Mouse (Mus musculus) lung, embryonic 15.5 days (tissue): ENCODE results near the gene Gm10972. TPM values are rescaled to one million over a fixed set of nuclear protein-coding genes. Genes with fewer than 3 reads are reported as not detected.
"Not testable (repeated sequence)": the region's sequence is repeated elsewhere in the genome, so short reads cannot be mapped to it uniquely, and the experiment has no call there.

Experiments used
- ATAC-seq: fragments of 200-750 bp; cut with Nextera tagmentation; 2 replicates; pipeline ENCODE4 v1.8.0; 2017; ENCODE audit warnings: moderate number of reproducible peaks, borderline replicate concordance; ENCODE audit not compliant: low FRiP score, low TSS enrichment; ENCODE audit errors: extremely low read depth
- H3K27ac ChIP-seq: fragments of 300-500 bp; sonication (generic); 2 replicates; pipeline ENCODE4 v1.5.1; 2015; ENCODE audit warnings: moderate library complexity, mild to moderate bottlenecking, inconsistent platforms
- H3K27me3 ChIP-seq: fragments of 300-500 bp; sonication (generic); 2 replicates; pipeline ENCODE4 v1.6.1; 2015; ENCODE audit warnings: inconsistent platforms
- H3K36me3 ChIP-seq: fragments of 300-500 bp; sonication (generic); 2 replicates; pipeline ENCODE4 v1.6.1; 2015; ENCODE audit warnings: inconsistent platforms
- H3K4me1 ChIP-seq: fragments of 300-500 bp; sonication (generic); 2 replicates; pipeline ENCODE4 v1.6.1; 2015; ENCODE audit warnings: inconsistent platforms
- H3K4me2 ChIP-seq: fragments of 300-500 bp; sonication (generic); 2 replicates; pipeline ENCODE4 v1.6.1; 2015; ENCODE audit warnings: inconsistent platforms, mild to moderate bottlenecking, moderate library complexity
- H3K4me3 ChIP-seq: fragments of 300-500 bp; sonication (generic); 2 replicates; pipeline ENCODE4 v1.5.1; 2015; ENCODE audit warnings: mild to moderate bottlenecking, inconsistent platforms
- H3K9ac ChIP-seq: fragments of 300-500 bp; sonication (generic); 2 replicates; pipeline ENCODE4 v1.6.1; 2015; ENCODE audit warnings: inconsistent platforms
- H3K9me3 ChIP-seq: fragments of 300-500 bp; sonication (generic); 2 replicates; pipeline ENCODE4 v1.6.1; 2016; ENCODE audit warnings: inconsistent platforms
- WGBS: fragments of 180-500 bp; shearing (Covaris S2); methylation state at CpG from one replicate; pipeline ENCODE4 v1.1.7; 2015; 5-methylcytosine and 5-hydroxymethylcytosine counted together
- polyA plus RNA-seq: library from polyadenylated mRNA; unstranded; fragments of >200 nt; fragmentation: Nextera tagmentation; extraction: Ambion mirVana; gene quantifications from 2 replicates; pipeline ENCODE4 v1.2.1, GENCODE M21; 2015

The Gm10972 gene
- polyA plus RNA-seq, 1 experiment from 2014 or later: not detected

DNA sequence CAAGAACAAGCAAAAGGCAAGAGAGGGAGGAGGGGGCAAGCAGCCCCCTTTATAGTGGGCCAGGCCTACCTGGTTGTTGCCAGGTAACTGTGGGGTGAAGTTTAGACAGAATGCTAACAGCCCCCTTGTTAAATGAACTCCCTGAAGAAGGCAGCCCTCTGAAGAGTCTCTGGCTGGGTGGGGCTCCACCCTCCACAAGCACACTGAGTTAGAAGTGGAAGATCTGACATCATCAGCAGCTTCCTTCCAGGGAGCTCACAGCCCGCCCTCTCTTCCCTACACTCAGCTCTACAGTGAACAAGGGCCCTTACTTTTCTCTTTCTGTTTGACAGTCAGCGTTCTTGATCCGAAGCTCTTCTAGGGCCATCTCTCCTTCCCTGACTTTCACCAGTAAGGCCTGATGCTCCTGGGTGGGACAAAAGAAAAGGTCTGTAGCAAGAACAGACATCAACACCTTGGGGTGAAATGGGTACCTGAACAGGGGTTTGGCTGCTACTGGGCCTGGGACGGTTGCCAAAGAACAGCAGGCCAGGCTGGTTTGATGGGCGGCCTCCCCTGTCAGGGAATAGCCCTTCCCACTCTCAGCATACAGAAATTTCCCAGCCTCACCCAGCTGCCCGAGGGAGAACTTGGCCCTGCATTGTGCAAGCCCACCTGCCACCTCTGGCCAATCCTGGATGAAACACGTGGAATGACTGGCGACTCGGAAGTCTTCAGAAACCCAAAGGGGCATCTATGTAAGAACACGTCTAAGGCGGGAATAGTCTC, 21.0 kb upstream of the Gm10972 start:
- 51% methylated on average over 11 of the region's 11 CpGs for WGBS
- Histone ChIP-seq H3K4me1 (peaks cover 14% of the 10 kb centered on the region), H3K27ac (peak overlapping the region; percentile 80), H3K9ac (peak overlapping the region; percentile 10; the same call in 1 of the 2 replicates), H3K9me3 (no peaks in the 10 kb centered on the region), H3K4me2 (no peak overlapping the region; the same call in 1 of the 2 replicates), H3K27me3 (no peaks in the 10 kb centered on the region), H3K4me3 (no peak overlapping the region), H3K36me3 (no peaks in the 10 kb centered on the region)
- peak; percentile 85 for ATAC-seq

DNA sequence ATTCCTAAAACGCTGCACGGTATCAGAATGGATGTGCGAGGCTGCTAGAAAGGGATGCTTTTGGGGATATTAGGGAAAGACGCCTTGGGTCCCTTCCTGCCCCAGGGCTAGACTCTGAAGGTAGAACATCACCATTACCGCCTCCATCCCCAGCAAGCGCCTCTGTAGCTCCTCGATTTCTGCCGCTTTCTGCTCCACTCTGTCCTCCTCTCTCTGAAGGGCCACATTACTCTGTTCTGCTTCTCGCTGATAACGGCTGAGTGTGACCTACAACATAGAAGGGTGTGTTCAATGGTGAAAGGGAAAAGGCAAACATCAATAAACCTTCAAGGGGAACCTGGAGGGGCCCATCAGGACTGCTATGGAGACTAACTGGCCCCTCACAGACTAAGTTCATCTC, 20.4 kb upstream of the Gm10972 start:
- H3K4me1 ChIP-seq: peaks cover 14% of the 10 kb centered on the region
- H3K9me3 ChIP-seq: no peaks in the 10 kb centered on the region
- no peak overlapping the region for H3K4me3 ChIP-seq
- no peaks in the 10 kb centered on the region for H3K36me3 ChIP-seq
- H3K9ac ChIP-seq: no peak overlapping the region
- H3K27me3 ChIP-seq: no peaks in the 10 kb centered on the region
- no peak overlapping the region for H3K4me2 ChIP-seq
- H3K27ac ChIP-seq: peak overlapping the region; percentile 80
- no peak for ATAC-seq
- 80% methylated on average over 10 of the region's 10 CpGs for WGBS

DNA sequence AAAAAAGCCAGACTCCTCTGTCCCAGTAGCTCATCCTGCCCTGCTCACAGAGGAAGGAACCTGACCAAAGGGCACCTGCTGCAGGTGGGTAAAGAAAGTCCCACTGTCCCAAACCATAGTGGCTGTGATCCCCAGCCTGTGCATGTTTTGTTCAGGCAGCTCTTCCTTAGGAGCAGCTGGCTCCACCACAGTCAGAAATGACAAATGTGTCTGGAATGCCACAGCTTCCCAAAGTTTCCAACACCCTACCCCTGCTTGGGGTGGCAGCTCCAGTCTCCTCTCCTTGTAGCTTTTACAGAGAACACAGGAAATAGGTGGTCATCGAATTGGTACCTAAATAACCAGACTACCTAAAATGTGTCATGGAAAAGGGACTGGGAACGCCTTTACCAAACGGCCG, 18.6 kb upstream of the Gm10972 start:
- Histone ChIP-seq H3K4me2 (no peak overlapping the region), H3K9me3 (no peaks in the 10 kb centered on the region), H3K27me3 (no peaks in the 10 kb centered on the region), H3K36me3 (no peaks in the 10 kb centered on the region), H3K9ac (no peak overlapping the region), H3K4me1 (peaks cover 14% of the 10 kb centered on the region), H3K4me3 (no peak overlapping the region), H3K27ac (no peak overlapping the region)
- ATAC-seq: no peak
- WGBS: 86% methylated on average over 4 of the region's 4 CpGs

DNA sequence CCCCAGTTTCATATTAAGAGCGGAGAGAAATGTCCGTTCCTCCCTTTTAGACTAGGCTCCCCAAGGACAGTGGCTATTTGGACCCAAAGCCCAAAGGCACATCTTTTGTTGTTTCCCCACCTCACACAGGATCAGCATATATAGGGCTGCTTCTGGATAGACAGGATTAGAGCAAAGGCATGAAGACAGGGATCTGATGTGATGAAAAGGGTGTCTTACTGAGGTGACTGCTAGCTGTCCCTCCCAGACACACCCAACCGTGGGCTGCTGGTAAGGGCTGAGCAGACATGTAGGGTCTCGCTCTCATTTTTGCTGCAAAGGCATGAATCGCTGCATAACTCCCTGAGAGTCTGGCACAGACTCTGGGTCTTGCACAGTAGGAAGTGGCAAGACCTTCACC, 14.2 kb upstream of the Gm10972 start:
- H3K4me3 ChIP-seq: no peak overlapping the region
- no peaks in the 10 kb centered on the region for H3K36me3 ChIP-seq
- no peaks in the 10 kb centered on the region for H3K27me3 ChIP-seq
- no peak for ATAC-seq
- no peak overlapping the region for H3K4me2 ChIP-seq
- H3K4me1 ChIP-seq: no peaks in the 10 kb centered on the region
- WGBS: 87% methylated on average over 5 of the region's 5 CpGs
- no peak overlapping the region for H3K9ac ChIP-seq
- no peaks in the 10 kb centered on the region for H3K9me3 ChIP-seq
- H3K27ac ChIP-seq: no peak overlapping the region

DNA sequence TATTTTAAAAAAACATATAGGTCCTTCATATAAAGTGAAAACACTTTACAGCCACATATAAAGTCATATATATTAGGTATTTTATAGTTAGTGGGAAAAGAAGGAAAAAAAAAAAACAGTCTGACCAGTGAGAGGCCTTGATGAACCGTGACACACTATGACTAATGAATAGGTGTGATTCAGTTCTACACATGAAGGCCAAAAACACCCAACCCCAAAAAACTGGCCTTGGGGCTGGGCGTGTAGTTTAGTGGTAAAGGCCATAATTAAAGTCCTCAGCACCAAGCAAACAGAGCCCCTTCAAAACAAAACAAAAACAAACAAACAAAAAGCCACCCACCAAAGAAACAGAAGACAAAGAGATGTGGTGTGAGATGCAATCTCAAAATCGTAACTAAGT, 13.0 kb upstream of the Gm10972 start:
- H3K9me3 ChIP-seq: no peaks in the 10 kb centered on the region
- no peak overlapping the region for H3K4me2 ChIP-seq
- no peak overlapping the region for H3K27ac ChIP-seq
- no peaks in the 10 kb centered on the region for H3K4me1 ChIP-seq
- H3K27me3 ChIP-seq: no peaks in the 10 kb centered on the region
- ATAC-seq: no peak
- WGBS: 74% methylated on average over 3 of the region's 3 CpGs
- no peaks in the 10 kb centered on the region for H3K36me3 ChIP-seq
- no peak overlapping the region for H3K9ac ChIP-seq
- no peak overlapping the region for H3K4me3 ChIP-seq

DNA sequence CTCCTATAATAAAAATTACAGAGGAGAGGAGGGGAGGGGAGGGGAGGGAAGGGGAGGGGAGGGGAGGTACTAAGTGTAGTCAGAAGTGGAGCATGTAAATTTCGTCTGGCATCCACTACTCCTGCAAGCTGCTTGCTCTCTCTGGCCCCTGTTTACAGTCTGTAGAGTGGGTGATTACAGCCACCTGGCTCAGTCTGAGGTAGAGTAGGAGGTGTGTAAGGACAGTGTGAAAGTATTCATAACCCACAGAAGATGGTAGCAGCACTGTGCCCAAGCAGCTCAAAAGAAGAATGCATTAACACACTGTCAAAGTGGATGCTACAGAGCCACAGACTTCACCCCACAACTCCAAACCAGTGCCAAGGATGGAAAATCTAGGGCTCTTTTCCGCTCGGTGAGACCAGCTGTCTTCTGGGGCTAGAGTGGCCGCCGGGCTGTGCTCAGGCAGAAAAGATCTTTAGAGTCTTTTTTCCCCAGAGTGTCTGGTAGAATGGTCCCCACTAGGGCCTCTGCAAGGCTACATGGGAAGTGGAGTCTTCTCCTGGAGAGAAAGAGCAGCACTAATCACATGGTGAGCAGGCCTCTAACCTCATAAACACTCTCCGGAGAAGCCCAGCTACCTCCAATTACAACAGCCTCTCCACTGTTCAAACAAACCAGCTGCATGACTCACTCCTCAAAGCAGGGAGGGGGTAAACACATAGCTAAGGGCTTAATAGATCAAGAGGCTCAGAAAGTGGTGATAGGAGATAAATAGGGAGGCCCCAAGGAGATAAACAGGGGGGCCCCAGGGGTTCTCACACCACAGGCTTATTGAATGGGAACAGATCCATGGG, 6.1 kb downstream of the Gm10972 start:
- Histone ChIP-seq H3K4me2 (no peak overlapping the region; the same call in 1 of the 2 replicates), H3K9ac (no peak overlapping the region), H3K27me3 (no peaks in the 10 kb centered on the region), H3K27ac (peak overlapping the region; percentile 87), H3K4me1 (peaks cover 13% of the 10 kb centered on the region), H3K9me3 (no peaks in the 10 kb centered on the region), H3K36me3 (no peaks in the 10 kb centered on the region), H3K4me3 (no peak overlapping the region)
- ATAC-seq: peak; percentile 82
- 11% methylated on average over 6 of the region's 6 CpGs for WGBS

DNA sequence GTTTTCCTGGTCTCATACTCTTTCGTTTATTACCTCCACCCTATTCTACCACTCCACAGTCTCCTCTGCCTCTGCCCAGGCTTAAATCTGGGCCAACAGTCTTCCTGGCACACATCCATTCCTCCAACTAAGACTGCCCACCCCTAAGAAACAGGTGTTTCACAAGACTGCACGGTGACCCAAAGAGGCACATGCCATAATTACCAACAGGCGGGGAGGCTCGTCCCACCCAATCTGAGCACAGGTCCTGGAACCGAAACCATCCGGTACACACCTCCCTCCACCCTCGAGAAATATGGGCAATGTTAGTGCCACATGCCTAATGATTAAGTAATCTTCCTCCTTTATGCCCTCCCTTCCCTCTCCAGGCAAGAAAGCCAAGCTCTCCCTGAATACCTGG, 7.5 kb downstream of the Gm10972 start:
- H3K9me3 ChIP-seq: no peaks in the 10 kb centered on the region
- peaks cover 13% of the 10 kb centered on the region for H3K4me1 ChIP-seq
- WGBS: 55% methylated on average over 7 of the region's 7 CpGs
- no peaks in the 10 kb centered on the region for H3K36me3 ChIP-seq
- peak overlapping the region; percentile 87 for H3K27ac ChIP-seq
- no peaks in the 10 kb centered on the region for H3K27me3 ChIP-seq
- no peak overlapping the region for H3K9ac ChIP-seq
- no peak overlapping the region for H3K4me2 ChIP-seq
- no peak overlapping the region for H3K4me3 ChIP-seq
- peak; percentile 23 for ATAC-seq

DNA sequence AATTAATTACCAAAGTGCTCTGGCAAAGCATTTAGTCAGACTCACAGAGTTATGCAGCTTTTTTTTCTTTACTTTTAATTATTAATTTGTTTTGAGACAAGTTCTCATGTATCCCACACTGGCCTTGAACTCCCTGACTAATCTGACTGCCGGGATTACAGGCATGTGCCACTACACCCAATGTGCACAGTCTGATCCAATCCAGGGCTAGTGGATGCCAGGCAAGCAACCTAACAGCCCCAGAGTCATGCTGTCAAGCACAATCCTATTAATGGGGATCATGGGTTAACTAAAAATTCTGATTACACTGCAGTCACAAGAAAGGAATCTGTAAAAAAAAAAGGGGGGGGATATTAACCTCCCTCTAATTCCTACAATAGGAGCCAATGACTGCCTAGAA, 11.1 kb downstream of the Gm10972 start:
- not testable (repeated sequence) for H3K36me3 ChIP-seq, ATAC-seq, H3K27ac ChIP-seq, H3K27me3 ChIP-seq, H3K9ac ChIP-seq, H3K9me3 ChIP-seq, H3K4me3 ChIP-seq, H3K4me2 ChIP-seq
- WGBS: 65% methylated on average over 1 of the region's 1 CpGs
- peaks cover 10% of the 10 kb centered on the region for H3K4me1 ChIP-seq

DNA sequence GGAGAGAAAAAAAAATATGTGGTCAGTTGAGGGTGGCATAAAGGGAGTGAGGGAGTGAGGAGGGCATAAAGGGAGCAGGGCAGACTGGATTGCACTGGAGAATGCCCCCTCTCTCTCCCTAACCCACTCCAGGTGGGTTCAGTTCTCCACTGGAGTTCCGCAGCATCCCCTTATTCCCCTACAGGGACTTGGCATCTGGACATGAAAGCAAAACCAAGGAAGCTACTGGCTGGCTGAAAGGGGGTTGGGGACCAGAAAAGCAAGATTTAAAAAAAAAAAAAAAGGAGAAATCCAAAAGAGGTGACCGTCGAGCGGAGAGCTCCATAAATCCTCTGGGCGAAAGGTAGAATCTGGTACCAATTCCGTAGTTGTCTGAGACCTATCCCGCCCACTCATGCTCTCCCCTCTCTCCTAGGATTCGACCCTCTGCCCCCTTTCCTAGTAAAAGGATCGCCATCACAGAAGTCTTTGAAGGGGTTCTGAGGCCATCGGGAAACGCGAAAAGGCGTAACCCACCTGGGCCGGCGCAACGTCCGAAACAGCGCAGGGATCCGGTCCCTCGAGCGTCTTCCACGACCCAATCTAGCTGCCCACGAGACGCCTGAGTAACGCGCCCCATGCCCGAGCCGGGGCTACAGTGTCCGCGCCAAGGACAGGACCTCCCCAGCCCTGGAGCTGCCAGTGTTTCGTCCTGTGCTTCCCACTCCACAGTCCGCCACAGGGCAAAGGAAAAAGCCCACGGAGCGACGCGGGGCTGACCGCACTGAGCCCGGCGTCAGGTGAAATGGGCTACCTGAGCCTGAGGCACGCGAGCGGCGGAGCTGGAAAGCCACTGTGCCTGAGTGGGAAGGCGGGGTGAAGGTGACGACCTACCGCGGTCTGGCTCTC, 15.2 kb downstream of the Gm10972 start:
- not testable (repeated sequence) for H3K36me3 ChIP-seq, H3K27me3 ChIP-seq, H3K27ac ChIP-seq, H3K4me1 ChIP-seq, H3K9me3 ChIP-seq
- 3% methylated on average over 22 of the region's 47 CpGs for WGBS
- Histone ChIP-seq H3K4me2 (peak overlapping the region; percentile 70), H3K9ac (peak overlapping the region; percentile 44), H3K4me3 (peak overlapping the region; percentile 45)
- peak; percentile 50 for ATAC-seq

DNA sequence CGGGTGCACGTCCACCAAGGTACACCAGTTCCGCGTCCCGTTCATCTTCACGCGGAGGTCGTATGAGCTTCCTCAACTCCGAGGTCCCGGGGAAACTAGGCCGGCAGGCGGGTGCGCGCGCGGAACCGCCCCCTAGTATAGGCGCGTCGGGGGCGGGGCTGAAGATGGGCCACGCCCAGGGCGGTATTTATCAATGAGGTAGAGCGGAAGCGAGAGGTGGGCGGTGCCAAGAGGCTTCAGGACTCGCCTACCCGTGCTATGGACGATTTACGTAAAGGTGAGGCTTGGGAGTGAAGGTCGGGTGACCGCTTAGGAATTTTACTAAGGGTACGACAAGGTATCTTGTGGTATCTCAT, 15.8 kb downstream of the Gm10972 start, which contains the start of gene Tuft1:
TSS of gene Tuft1 (minus strand) at position 133 of the 356 bp plus-strand sequence.
- H3K4me3 ChIP-seq: peak within 1 kb of the TSS; percentile 45
- not testable (repeated sequence) for H3K27me3 ChIP-seq, H3K4me1 ChIP-seq, H3K9me3 ChIP-seq, H3K36me3 ChIP-seq
- H3K27ac ChIP-seq: peak within 1 kb of the TSS; percentile 84
- H3K4me2 ChIP-seq: peak within 1 kb of the TSS; percentile 70
- under 1% methylated on average over 20 of the region's 33 CpGs for WGBS
- H3K9ac ChIP-seq: peak within 1 kb of the TSS; percentile 44
- peak; percentile 92 for ATAC-seq

DNA sequence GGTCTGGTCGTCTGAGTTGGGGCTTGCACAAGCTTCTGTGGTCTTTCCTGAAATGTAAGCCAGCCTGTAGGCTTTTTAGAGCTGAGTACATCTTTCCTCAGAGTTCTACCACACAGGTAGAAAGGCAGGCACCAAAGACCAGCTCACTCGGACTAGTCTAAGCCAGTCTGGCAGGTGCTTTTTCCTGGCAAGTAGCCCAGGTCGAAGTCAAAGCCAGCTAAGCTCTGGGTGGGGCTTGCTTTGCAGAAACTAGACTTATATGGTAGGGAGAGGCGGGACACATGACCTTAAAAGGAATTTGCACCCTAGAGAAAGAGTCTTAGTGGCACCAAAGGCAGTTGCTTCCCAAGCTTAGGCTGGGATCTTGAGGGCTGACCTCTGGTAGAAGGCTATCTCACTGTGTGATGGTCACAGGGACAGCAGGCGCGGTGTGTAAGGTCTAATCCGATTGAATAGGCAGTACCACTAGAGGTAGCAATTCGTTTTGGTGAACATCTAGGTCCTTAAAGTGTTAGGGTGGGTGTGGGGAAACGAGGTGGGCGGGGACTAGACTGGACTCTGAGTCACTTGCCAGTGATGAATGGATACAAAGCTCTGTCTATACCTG, 16.3 kb downstream of the Gm10972 start:
- not testable (repeated sequence) for H3K27me3 ChIP-seq, H3K9ac ChIP-seq, H3K36me3 ChIP-seq, H3K4me1 ChIP-seq, H3K9me3 ChIP-seq
- Histone ChIP-seq H3K4me2 (peak overlapping the region; percentile 44), H3K4me3 (0 out of 2 replicates have a peak overlapping the region, but pooled peaks have one; percentile 5), H3K27ac (peak overlapping the region; percentile 84)
- peak; percentile 81 for ATAC-seq
- 28% methylated on average over 7 of the region's 10 CpGs for WGBS
